Mouse (Mus musculus) small intestine, adult 2 months (tissue): ENCODE measurements around the gene Cyfip2. TPM values are rescaled to one million over a fixed set of nuclear protein-coding genes. Genes with fewer than 3 reads are reported as not detected.

ENCODE experiments used
- H3K27ac ChIP-seq: fragments of 200-500 bp; 2 replicates; pipeline ENCODE4 v1.5.1; 2012; ENCODE audit warnings: low read depth, low read length, control low read depth, inconsistent platforms; ENCODE audit not compliant: insufficient read depth
- H3K27me3 ChIP-seq: fragments of 200-500 bp; 2 replicates; pipeline ENCODE4 v1.6.1; 2012; ENCODE audit warnings: mild to moderate bottlenecking, moderate library complexity, low read length, inconsistent platforms; ENCODE audit not compliant: control insufficient read depth, insufficient read depth
- H3K36me3 ChIP-seq: fragments of 200-500 bp; 2 replicates; pipeline ENCODE4 v1.6.1; 2012; ENCODE audit warnings: mild to moderate bottlenecking, low read length, control low read depth, inconsistent platforms; ENCODE audit not compliant: control insufficient read depth, insufficient read depth
- H3K4me1 ChIP-seq: fragments of 200-500 bp; 2 replicates; pipeline ENCODE4 v1.6.1; 2012; ENCODE audit warnings: low read length, inconsistent platforms, mixed read lengths; ENCODE audit not compliant: control insufficient read depth, insufficient read depth, insufficient read length
- H3K4me3 ChIP-seq: fragments of 200-500 bp; 2 replicates; pipeline ENCODE4 v1.5.1; 2012; ENCODE audit warnings: low read depth, mild to moderate bottlenecking, control low read depth, inconsistent platforms, low read length, moderate library complexity
- CTCF ChIP-seq: fragments of 200-500 bp; IDR thresholded peaks from 2 replicates; pipeline ENCODE4 v1.5.1; 2012; ENCODE audit warnings: low read depth, mild to moderate bottlenecking, control low read depth, inconsistent platforms, low read length, moderate library complexity, mixed read lengths; ENCODE audit not compliant: insufficient replicate concordance, insufficient read length; ENCODE audit errors: extremely low read depth
- POLR2A ChIP-seq: fragments of 200-500 bp; IDR thresholded peaks from 2 replicates; pipeline ENCODE4 v1.6.1; 2012; ENCODE audit warnings: low read depth, mild to moderate bottlenecking, control low read depth, inconsistent platforms, low read length, moderate library complexity
- whole genome bisulfite sequencing: fragments of 180-500 bp; shearing (Covaris S2); methylation state at CpG from one replicate; pipeline ENCODE4 v1.1.7; 2018; 5-methylcytosine and 5-hydroxymethylcytosine counted together
- polyA plus RNA-seq: library from polyadenylated mRNA; depleted of rRNA; stranded (reverse); fragments of >200 nt; gene quantifications from 2 replicates; pipeline ENCODE4 v1.2.3, GENCODE M21; 2012

The Cyfip2 gene
- polyA plus RNA-seq, 1 experiment: 3.8 TPM

DNA sequence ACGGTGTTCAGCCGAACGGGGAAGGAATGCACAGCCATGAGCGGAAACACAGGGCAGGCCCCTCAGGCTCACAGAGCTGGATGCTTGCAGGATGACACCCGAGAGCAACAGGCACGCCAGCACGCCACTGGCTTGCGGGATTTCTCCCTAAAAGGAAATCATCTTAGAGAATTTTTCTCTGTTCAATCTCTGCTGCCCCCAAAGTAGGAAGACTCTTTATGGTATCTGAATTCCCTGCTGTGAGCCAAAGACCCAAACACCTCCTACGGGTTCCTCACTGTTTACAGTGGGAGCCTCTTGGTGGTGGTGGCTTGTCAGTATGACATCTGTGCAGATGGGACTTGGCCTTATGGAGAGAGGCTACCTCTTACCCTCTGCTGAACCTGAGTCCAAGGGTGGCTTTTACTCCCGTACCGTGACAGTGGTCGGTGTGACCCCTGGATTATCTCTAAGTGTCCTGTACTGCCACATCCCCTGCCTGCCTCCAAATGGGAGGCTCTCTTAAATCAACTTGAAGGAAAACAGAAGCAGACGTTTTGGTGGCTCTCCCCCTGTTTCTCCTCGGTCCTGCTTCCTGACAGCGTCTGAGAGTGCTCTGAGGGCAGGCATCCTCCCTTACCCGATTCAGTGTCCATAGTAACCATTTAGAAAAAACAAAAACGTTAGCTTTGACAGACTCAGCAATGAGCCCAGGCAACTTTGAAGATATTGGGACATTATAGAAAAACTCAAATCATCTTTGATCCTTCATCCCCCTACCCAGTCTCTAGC lies 106.8 kb downstream of the Cyfip2 start:
- no peak for TF ChIP-seq CTCF
- no peak for TF ChIP-seq POLR2A
- WGBS: 62% methylated on average over 17 of the region's 17 CpGs
- Histone ChIP-seq H3K4me3 (no peak overlapping the region), H3K27ac (peak overlapping the region; percentile 56), H3K27me3 (no peaks in the 10 kb centered on the region), H3K4me1 (no peaks in the 10 kb centered on the region), H3K36me3 (no peaks in the 10 kb centered on the region)

DNA sequence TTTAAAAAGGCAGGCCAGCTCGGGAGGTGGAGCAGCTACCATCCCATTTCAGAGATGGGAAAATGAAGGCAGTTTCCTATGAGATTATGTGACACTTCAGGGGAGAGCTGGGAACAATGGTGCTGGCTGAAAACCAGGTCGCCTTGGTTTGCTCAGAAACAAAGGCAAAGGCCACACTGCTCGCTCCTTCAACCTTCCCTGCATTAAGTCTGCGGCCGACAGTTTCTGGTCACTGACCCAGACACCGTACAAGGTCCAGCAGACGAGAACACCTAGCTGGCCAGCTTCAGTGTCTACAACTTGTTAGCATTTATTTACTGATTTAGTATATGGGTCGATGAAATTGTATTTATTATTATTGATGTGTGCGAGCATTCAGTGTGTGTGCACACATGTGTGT lies 107.8 kb downstream of the Cyfip2 start:
- Histone ChIP-seq H3K27ac (no peak overlapping the region), H3K36me3 (no peaks in the 10 kb centered on the region)

DNA sequence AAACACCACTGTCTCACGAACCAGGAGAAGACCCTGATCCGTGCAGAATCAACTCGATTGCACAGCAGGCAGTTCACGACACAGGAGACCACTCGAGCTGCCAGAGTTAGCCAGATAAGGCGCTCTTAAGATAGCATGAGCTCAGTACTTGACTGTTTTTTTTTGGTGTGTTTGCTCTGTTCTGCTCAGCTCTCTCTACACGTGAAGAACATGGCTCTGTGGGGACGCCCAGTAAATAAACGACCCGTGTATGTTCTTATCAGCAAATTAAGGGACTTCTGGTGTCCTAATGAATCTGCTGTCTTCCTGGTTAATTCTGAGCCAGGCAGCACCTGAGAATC lies 110.1 kb downstream of the Cyfip2 start:
- no peak overlapping the region for H3K27ac ChIP-seq
- WGBS: 36% methylated on average over 10 of the region's 10 CpGs
- H3K27me3 ChIP-seq: no peaks in the 10 kb centered on the region
- TF ChIP-seq POLR2A: no peak
- TF ChIP-seq CTCF: no peak
- H3K36me3 ChIP-seq: no peaks in the 10 kb centered on the region
- no peak overlapping the region for H3K4me3 ChIP-seq
- no peaks in the 10 kb centered on the region for H3K4me1 ChIP-seq

More for the DNA sequence above, 107.8 kb downstream of the Cyfip2 start:
- Histone ChIP-seq H3K4me3 (no peak overlapping the region), H3K27me3 (no peaks in the 10 kb centered on the region), H3K4me1 (no peaks in the 10 kb centered on the region)
- TF ChIP-seq CTCF (no peak), POLR2A (no peak)
- WGBS: 81% methylated on average over 9 of the region's 9 CpGs

DNA sequence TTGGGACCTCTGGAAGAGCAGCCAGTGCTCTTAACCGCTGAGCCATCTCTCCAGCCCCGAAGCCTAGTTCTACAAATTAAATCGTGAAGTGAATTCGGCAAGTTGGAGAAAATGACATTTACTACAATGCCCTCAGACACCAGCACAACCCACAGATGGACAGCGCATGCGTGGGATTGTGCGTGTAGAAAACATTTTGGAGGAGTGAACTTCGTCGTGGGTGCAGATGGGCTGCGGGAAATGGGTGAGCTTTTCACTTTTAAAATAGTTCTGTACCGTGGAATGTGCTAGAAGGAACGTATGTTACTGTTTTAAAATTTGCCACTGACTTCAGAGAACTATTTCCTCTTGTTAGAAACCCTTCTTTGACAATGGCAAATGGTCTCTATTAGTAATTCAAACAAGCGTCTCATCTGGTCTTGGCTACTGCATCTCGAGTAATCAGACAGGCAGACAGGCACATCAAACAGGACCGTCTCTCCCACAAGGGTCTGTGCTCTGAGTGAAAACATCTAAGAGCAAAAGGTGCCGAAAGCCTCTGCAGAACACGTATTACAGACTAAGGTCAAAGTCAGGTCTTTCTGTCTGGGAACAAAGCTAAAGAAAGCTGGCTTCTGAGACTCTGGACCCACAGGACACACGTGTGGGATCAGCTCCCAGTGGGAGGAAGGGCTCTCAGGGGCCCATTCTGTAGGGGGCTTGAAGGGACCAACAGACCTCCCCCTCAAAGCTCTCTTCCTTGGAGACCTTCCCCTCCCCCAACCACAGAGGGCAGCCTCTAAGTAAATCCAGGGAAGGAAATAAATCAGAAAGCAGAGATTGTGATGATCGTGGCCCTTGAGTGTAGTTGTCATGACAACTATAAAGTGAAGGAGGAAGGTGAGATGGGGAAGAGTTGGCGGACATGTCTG lies 110.8 kb downstream of the Cyfip2 start:
- Histone ChIP-seq H3K36me3 (no peaks in the 10 kb centered on the region), H3K4me1 (no peaks in the 10 kb centered on the region), H3K27me3 (no peaks in the 10 kb centered on the region), H3K4me3 (no peak overlapping the region), H3K27ac (no peak overlapping the region)
- no peak for TF ChIP-seq POLR2A
- no peak for TF ChIP-seq CTCF
- WGBS: 64% methylated on average over 20 of the region's 20 CpGs

DNA sequence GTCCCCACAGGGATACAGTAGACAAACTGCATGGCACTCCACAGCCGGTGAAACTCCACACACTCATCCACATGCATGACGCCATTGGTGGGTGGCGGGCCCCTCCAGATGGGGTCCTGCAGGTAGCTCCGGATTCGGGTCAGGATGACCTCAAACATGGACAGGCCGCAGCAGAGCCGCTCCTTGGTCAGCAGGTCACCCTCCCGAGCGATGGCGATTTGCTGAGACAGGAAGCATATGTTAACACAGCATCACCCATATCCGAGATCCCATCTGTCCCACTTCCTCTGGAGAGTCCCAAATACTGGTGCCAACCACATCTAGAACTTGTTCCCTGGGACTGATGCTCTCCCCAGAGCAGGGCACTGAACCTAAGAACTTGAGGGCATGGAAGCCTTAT lies 112.0 kb downstream of the Cyfip2 start:
- Histone ChIP-seq H3K4me3 (no peak overlapping the region), H3K27me3 (no peaks in the 10 kb centered on the region), H3K36me3 (no peaks in the 10 kb centered on the region), H3K27ac (no peak overlapping the region), H3K4me1 (no peaks in the 10 kb centered on the region)
- TF ChIP-seq CTCF: no peak
- no peak for TF ChIP-seq POLR2A
- 87% methylated on average over 11 of the region's 11 CpGs for WGBS

DNA sequence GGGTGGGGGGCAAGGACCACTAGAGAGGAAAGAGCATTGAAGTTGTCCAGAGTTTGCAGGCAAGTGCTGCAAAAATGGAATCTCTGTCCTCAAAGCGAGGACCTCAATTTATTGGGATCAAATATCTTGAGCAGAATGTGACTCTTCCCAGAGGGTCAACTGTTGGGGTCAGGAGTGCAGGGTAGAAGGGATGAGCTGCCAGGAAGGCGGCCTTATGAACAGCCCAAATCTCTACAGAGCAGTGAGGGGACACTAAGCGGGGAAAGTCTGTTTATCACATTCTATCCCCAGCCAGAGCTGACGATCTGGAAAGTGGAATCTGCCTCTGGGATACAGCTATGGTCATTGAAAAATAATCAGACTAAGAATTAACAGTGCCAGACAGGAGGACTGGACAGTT lies 118.5 kb downstream of the Cyfip2 start:
- TF ChIP-seq CTCF: no peak
- TF ChIP-seq POLR2A: no peak
- H3K27ac ChIP-seq: no peak overlapping the region
- WGBS: 78% methylated on average over 4 of the region's 4 CpGs
- no peaks in the 10 kb centered on the region for H3K27me3 ChIP-seq
- no peaks in the 10 kb centered on the region for H3K4me1 ChIP-seq
- H3K36me3 ChIP-seq: no peaks in the 10 kb centered on the region
- no peak overlapping the region for H3K4me3 ChIP-seq

DNA sequence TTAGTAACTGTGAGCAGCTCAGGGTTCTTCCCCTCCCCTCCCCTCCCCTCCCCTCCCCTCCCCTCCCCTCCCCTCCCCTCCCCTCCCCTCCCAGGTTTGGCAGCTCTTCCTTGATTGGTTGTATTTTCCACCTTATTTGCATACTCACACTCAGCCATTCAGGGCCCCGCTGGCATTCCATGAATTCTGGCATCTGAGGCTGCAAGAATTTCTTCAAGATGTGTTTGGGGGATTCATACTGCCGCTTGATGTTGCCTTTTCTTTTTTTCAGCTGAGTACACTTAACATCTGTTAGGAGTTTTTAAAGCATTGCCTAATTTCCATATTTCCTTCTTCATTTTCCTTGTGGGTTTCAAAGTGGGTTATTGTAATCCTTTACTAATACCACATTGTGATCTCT lies 124.4 kb downstream of the Cyfip2 start:
- H3K27me3 ChIP-seq: no peaks in the 10 kb centered on the region
- H3K4me3 ChIP-seq: no peak overlapping the region
- H3K27ac ChIP-seq: no peak overlapping the region
- no peak for TF ChIP-seq POLR2A
- no peaks in the 10 kb centered on the region for H3K36me3 ChIP-seq
- 72% methylated on average over 2 of the region's 2 CpGs for WGBS
- H3K4me1 ChIP-seq: no peaks in the 10 kb centered on the region
